Mouse (Mus musculus): ENCODE results near the gene Tspan5. TPM values are rescaled to one million over a fixed set of nuclear protein-coding genes. Genes with fewer than 3 reads are reported as not detected.
A peak's percentile ranks its signal among the peaks of the same experiment; 100 is the strongest.

The Tspan5 gene
- total RNA-seq, 1 experiment from 2014 or later: 25.5 TPM

DNA sequence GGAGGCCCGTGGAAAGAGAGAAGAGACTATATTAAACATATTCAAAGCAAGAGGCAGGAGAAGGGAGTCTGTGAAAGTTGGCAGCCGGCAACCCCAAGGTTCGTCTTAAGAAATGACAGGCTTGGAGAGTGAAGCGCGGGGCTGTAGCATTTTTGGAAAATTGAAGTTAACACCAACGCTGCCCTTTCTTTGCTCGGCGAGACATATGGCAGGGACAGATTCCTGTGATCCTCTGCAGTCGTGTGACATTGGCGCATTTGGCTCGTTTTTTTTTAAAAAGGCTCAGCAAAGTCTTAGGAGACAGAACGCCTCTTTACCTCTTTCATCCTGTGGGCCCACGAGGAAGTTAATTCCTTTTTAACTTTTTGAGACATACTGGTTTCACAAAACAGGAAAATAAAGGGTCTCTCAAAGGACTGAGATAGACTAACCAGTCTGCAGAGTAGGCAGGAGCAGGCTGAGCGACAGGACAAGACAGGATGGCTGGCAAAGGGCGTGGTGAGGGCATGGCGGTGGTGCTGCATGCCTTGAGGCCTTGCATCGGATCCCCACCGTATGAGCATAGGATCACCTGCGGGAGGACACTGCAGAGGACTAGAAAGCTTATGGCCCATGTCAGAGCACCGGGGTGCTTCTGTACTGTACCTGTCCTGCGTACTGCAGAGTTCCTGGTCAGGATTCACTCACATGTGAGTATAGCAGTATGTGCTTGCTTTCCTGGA is 60.9 kb downstream of the Tspan5 start:
- ATAC-seq (replicated peaks; ENCODE audit: low read depth, poor library complexity, severe bottlenecking): no peak

GRCm38 (mm10) chr3:138803444-138804085 is 61.6 kb downstream of the Tspan5 start:
- ATAC-seq (replicated peaks; ENCODE audit: low read depth, poor library complexity, severe bottlenecking): no peak

DNA sequence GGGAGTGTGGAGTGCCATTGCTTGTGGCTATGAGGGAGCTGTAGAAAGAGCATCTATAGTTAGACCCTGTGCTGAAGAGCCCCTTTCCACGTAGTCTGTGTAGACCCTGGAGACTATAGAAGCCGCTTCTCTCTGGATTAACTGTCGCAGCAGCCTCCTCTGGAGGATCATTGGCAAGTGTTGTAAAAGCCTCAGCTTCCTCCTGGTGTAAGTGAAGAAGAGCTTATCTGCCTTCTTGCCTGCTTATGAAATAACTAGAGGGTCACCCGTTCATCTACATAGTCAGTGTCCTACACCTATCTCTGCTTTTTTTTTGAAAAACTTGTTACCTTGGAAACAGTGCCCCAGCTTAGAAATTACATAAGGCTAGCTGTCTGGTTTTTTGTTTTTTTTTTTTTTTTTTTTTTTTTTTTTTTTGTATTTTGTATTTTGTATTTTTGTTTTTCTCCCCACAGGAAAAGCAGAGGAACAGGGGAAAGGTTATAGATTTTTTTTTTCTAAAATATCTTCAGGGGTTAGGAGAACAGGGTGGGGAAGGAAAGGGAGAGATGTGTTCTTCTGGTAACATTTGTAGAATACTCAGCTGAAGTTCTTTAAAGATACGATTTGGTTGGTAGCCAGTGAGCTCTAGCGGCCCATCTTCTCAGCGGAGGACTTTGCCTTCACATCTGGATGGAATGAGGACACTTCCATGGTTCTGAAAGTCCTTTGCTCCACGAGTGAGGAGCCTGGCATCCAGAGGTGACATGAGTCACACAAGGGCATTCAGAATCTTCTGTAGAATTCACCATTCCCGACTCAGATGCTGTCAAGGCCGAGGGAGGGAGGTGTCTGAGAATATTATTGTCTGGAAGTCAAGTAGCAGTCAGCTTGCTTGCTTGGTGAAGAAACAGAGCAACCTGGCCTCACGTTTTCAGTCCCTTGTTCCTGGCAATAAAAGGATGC is 62.4 kb downstream of the Tspan5 start:
- no peak for ATAC-seq (replicated peaks; ENCODE audit: low read depth, poor library complexity, severe bottlenecking)

DNA sequence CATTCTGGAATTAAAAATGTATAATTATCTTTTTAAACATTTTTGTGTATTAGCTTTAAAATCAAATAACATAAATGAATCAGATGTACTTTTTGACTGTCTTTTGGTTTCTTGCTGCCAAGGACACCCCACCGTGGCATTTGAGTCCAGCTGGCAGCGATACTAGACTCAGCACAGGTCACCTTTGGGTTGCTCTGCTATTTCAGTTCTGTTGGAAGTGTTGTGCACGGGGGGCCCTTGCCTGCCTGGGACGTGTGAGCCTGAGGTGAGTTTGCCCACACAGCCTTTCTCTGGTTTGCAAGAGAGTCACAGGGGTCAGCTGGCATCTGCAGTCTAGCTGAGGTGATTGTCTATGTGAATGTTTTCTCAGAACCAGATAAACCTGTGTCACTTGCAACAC is 65.8 kb downstream of the Tspan5 start:
- no peak for ATAC-seq (replicated peaks; ENCODE audit: low read depth, poor library complexity, severe bottlenecking)

DNA sequence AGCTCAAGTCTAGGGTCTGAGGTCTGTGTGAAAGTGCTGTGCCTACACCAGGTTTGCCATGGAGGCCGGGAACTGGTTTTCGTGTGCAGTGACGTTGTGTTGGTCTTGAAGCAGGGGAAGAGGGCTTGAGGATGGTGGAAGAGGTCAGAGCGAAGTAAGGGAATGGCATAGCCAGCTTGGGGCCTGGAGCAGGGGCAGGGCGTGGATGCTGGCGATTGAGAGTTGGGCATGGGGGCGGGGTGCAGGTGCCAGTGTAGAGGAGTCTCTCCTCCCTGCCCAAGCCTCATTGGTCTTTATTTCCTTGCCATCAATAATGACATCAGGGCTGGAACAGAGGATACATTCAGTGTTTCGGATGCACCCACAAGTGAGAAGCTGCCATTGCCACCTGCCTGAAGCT is 67.5 kb downstream of the Tspan5 start:
- ATAC-seq (replicated peaks; ENCODE audit: low read depth, poor library complexity, severe bottlenecking): no peak

DNA sequence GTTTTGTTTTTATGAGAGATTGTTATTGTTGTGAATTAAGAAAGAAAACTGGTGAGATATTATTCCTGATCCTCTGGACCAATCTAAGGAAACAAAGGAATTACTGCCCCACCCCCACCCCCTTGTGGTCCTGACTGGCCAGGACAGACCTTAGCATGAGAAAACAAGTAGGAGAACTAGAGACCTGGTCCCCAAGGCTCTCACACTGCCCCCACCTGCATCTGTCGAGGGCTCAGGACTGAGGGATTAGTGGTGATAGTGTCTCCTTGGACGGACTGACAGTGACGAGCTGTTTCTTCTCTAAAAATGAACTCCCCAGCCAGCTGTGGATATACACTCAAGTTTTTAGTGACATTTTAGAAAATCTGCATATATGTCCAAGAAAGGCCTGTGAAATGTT is 70.6 kb downstream of the Tspan5 start:
- no peak for ATAC-seq (replicated peaks; ENCODE audit: low read depth, poor library complexity, severe bottlenecking)

- ATAC-seq (replicated peaks; ENCODE audit: low read depth, poor library complexity, severe bottlenecking): no peak
These were observed 71.3 kb downstream of the Tspan5 start for GRCm38 (mm10) chr3:138813139-138813810.

DNA sequence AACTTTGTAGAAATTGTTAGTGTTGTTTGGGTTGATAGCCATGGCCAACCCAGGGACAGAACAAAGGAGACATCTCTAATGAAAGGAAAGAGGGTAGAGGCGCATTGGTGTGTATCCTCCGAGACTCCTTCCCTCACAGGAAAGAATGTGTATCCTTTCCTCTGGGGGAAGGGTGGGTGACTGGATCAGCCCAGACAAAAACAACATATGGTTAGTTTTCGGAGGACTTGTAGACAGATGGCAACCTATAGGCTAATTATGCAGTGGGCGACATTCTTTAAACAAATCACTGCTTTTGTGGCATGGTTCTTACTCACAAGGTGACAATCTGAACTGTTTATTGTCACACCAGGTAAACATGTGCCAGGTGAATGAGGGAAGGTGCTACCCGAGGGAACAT is 72.5 kb downstream of the Tspan5 start:
- no peak for ATAC-seq (replicated peaks; ENCODE audit: low read depth, poor library complexity, severe bottlenecking)

DNA sequence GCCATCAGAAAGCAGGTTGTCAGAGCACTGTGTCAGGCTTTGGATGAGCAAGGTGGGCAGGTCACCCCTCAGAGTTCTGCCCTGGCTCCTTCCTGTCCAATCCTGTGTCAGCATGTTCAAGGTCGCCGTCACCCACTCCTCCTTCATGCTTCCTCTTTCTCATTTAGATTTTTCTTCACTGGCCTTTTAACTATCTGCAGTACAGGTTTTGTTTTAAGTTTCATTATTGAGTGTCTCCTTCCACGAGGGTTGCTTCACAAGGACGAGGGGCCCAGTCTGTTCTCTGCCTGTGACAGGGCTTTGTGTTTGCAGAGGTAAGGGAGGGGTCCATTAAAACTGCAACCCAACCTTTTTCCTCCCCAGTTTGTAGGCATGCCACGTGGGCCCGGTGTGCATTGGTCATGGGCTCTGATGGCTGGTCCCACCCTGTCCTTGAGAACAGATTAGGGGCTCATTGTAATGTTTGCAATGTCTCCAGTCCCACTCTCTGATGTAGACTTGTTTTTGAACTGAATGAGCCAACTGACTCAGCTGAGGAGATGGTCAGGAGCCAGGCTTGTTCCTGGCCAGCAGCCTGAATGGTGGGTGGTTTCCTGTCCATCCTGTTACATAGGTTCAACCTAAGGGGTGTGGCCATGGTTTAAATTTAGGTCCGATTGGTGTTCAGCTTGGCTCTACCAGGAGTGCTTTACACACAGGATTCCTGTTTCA is 73.3 kb downstream of the Tspan5 start:
- ATAC-seq (replicated peaks; ENCODE audit: low read depth, poor library complexity, severe bottlenecking): peak; percentile 50

- ATAC-seq (replicated peaks; ENCODE audit: low read depth, poor library complexity, severe bottlenecking): no peak
These were observed 75.1 kb downstream of the Tspan5 start for GRCm38 (mm10) chr3:138816888-138817656.

GRCm38 (mm10) chr3:138819862-138820261 is 77.9 kb downstream of the Tspan5 start:
- no peak for ATAC-seq (replicated peaks; ENCODE audit: low read depth, poor library complexity, severe bottlenecking)

GRCm38 (mm10) chr3:138820296-138820695 is 78.3 kb downstream of the Tspan5 start:
- no peak for ATAC-seq (replicated peaks; ENCODE audit: low read depth, poor library complexity, severe bottlenecking)

- ATAC-seq (replicated peaks; ENCODE audit: low read depth, poor library complexity, severe bottlenecking): no peak
These were observed 80.0 kb downstream of the Tspan5 start for GRCm38 (mm10) chr3:138821886-138822445.

- ATAC-seq (replicated peaks; ENCODE audit: low read depth, poor library complexity, severe bottlenecking): no peak
These were observed 81.9 kb downstream of the Tspan5 start for GRCm38 (mm10) chr3:138823857-138824256.

- ATAC-seq (replicated peaks; ENCODE audit: low read depth, poor library complexity, severe bottlenecking): no peak
These were observed 83.3 kb downstream of the Tspan5 start for GRCm38 (mm10) chr3:138825296-138825695.

DNA sequence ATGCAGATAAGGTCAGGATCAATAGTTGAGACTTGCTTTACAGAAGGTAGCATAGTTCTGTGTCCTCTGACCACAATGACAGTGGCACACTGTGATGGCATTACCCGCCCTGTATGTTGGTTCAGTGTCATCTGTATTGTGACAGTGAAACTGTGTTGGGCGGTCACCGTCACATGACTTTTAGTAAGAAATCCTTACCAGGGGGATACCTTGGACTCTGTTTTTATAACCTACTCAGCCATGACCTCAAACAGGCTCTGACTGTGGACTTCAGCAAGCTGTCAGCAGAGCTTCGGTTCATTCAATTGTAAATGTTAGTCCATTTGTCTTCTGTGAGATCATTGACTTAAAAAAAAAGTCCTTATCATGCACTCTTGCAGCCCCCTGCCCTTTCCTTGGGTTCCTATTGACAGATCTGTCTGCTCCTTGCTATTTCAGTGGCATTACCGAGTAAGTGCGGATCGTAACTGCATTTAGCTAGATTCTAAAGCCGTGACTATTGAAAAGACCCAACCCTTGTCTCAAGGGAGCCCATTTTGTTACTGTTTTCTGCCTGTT is 84.3 kb downstream of the Tspan5 start:
- no peak for ATAC-seq (replicated peaks; ENCODE audit: low read depth, poor library complexity, severe bottlenecking)

DNA sequence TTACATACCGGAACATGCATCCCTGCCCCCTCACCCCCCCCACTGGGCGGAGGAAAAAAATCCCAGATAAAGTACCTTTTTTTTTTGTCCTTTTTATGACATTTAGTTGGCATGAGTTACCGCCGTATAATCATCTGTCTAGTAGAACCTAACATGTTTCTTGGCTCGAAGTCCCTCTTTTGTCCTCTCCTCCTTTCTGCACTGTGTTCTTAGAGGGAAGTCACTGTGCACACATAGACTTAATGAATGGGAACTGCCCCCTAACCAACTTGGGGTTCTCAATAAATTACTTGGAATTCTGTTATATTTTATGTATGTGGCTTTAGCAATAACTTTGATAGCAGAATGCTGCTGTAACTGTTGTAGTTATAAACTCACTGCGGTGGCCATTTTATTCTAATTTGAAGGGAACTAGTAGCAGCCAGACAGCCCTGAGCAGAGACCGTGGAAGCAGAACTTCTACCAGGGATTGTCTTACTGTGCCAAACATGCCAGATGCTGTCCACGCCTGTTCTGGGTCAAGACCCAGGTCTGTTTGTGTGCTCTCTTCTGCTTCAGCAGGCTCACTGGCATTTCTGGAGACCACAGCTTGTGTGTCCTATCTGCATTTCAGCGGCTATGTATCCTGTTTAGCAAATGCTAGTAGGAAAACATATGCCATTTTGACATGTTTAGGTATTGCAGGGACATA is 91.0 kb downstream of the Tspan5 start:
- no peak for ATAC-seq (replicated peaks; ENCODE audit: low read depth, poor library complexity, severe bottlenecking)

GRCm38 (mm10) chr3:138834174-138834573 is 92.2 kb downstream of the Tspan5 start:
- ATAC-seq (replicated peaks; ENCODE audit: low read depth, poor library complexity, severe bottlenecking): no peak

Measured in common myeloid progenitor, adult 5-6 weeks (primary cell).